Mouse (Mus musculus) erythroblast, embryonic 14.5 days (primary cell): ENCODE measurements around the gene Cdk15.

ENCODE experiments used
- GATA1 ChIP-seq: IDR thresholded peaks from 2 replicates; pipeline ENCODE4 v1.6.1; 2012; ENCODE audit warnings: low read length, inconsistent platforms, mixed read lengths
- TAL1 ChIP-seq: IDR thresholded peaks from 3 replicates; pipeline ENCODE4 v1.6.1; 2012; ENCODE audit warnings: low read length, inconsistent platforms, mixed read lengths

GRCm38 (mm10) chr1:59333860-59334561 lies 77.3 kb downstream of the Cdk15 start:
- TF ChIP-seq GATA1 (no peak), TAL1 (no peak)
